Mouse (Mus musculus): ENCODE data around the gene Med23.

Gene Med23

DNA sequence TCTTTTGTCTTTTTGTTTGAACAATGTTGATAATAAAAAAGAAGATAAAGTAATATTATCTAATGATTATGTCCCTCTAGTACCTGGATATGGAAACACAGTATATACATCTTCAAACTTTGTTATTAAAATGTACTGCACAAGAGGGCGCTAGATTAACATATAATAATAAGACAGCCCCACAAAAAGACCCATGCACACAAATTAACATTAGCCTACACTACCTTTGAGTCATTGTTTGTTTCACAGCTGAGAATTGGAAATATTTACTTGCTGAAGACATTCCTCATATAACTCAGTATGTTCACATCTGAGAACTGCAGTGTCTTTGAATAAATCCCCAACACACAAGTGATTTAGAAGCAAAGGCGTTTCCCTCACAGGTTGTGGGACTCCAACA, 91.3 kb downstream of the Med23 start:
- no peak for DNase-seq (ENCODE audit: low spot score in 2 of 2)

GRCm38 (mm10) chr10:24961889-24962288, 92.1 kb downstream of the Med23 start:
- no peak for DNase-seq (ENCODE audit: low spot score in 2 of 2)

Data from right cerebral cortex, adult 2 months (tissue).